Mouse (Mus musculus): ENCODE data around the gene Znrf1. TPM values are rescaled to one million over a fixed set of nuclear protein-coding genes. Genes with fewer than 3 reads are reported as not detected.

The Znrf1 gene
- polyA plus RNA-seq, 1 experiment from 2014 or later, result 51.6 TPM

GRCm38 (mm10) chr8:111501724-111502464, 34.0 kb upstream of the Znrf1 start:
- H3K4me2 ChIP-seq, result no peak overlapping the region
- H3K36me3 ChIP-seq (ENCODE audit: insufficient read depth), result peaks cover 31% of the 10 kb centered on the region; the same call in 1 of the 2 replicates
- DNase-seq (no peak), ATAC-seq (ENCODE audit: insufficient read depth) (no peak)
- H3K4me3 ChIP-seq (ENCODE audit: low read depth, low read length), result no peak overlapping the region
- no peak for TF ChIP-seq CTCF (IDR thresholded peaks at IDR 0.05; ENCODE audit: low read depth)
- no peaks in the 10 kb centered on the region for H3K4me1 ChIP-seq (ENCODE audit: insufficient read depth)
- H3K9me3 ChIP-seq (ENCODE audit: low read depth, low read length), result no peaks in the 10 kb centered on the region
- WGBS, result 41% methylated on average over 11 of the region's 11 CpGs
- no peak overlapping the region for H3K27ac ChIP-seq (ENCODE audit: low read depth)
- no peaks in the 10 kb centered on the region for H3K27me3 ChIP-seq (ENCODE audit: insufficient read depth, low read length)
- no peak overlapping the region for H3K9ac ChIP-seq

DNA sequence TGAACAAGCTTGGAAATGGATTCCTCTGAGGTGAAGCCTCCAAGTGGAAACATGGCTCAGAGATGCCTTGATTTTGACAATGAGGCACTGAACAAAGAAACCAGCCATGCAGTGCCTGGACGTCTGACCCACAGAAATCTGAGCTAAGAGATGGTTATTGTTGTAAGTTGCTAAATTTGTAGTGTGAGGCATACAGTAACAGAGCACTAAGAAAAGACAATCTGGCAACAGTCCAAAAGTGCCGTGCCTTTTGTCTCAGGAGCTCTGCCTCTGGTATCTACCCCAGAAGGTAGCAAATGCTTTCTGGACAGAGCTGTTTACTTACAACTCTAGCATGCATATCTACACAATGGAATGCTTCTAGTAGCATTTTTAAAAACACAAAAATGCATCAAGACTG, 27.3 kb upstream of the Znrf1 start:
- Histone ChIP-seq H3K9me3 (ENCODE audit: low read depth, low read length) (no peaks in the 10 kb centered on the region), H3K9ac (no peak overlapping the region), H3K27ac (ENCODE audit: low read depth) (0 out of 2 replicates have a peak overlapping the region, but pooled peaks have one; percentile 2), H3K36me3 (ENCODE audit: insufficient read depth) (0 out of 2 replicates have a peak, but pooled peaks cover 1% of the 10 kb centered on the region), H3K4me2 (no peak overlapping the region), H3K4me3 (ENCODE audit: low read depth, low read length) (no peak overlapping the region), H3K27me3 (ENCODE audit: insufficient read depth, low read length) (no peaks in the 10 kb centered on the region), H3K4me1 (ENCODE audit: insufficient read depth) (0 out of 2 replicates have a peak, but pooled peaks cover 5% of the 10 kb centered on the region)
- DNase-seq (peak; percentile 71), ATAC-seq (ENCODE audit: insufficient read depth) (no peak)
- TF ChIP-seq CTCF (IDR thresholded peaks at IDR 0.05; ENCODE audit: low read depth), result no peak
- 20% methylated on average over 2 of the region's 2 CpGs for WGBS

- no peak for TF ChIP-seq CTCF (IDR thresholded peaks at IDR 0.05; ENCODE audit: low read depth)
- WGBS, result 61% methylated on average over 11 of the region's 11 CpGs
- 0 out of 2 replicates have a peak, but pooled peaks cover 5% of the 10 kb centered on the region for H3K4me1 ChIP-seq (ENCODE audit: insufficient read depth)
- DNase-seq (no peak), ATAC-seq (ENCODE audit: insufficient read depth) (peak; percentile 31; the same call in 1 of the 2 replicates)
- H3K9me3 ChIP-seq (ENCODE audit: low read depth, low read length), result no peaks in the 10 kb centered on the region
- no peaks in the 10 kb centered on the region for H3K27me3 ChIP-seq (ENCODE audit: insufficient read depth, low read length)
- no peak overlapping the region for H3K4me2 ChIP-seq
- no peak overlapping the region for H3K27ac ChIP-seq (ENCODE audit: low read depth)
- H3K4me3 ChIP-seq (ENCODE audit: low read depth, low read length), result no peak overlapping the region
- no peaks in the 10 kb centered on the region for H3K36me3 ChIP-seq (ENCODE audit: insufficient read depth)
- no peak overlapping the region for H3K9ac ChIP-seq
Observed at GRCm38 (mm10) chr8:111509278-111509677, 26.6 kb upstream of the Znrf1 start.

GRCm38 (mm10) chr8:111510401-111510800, 25.5 kb upstream of the Znrf1 start:
- Histone ChIP-seq H3K4me3 (ENCODE audit: low read depth, low read length) (no peak overlapping the region), H3K27ac (ENCODE audit: low read depth) (no peak overlapping the region), H3K27me3 (ENCODE audit: insufficient read depth, low read length) (no peaks in the 10 kb centered on the region), H3K36me3 (ENCODE audit: insufficient read depth) (no peaks in the 10 kb centered on the region), H3K4me2 (no peak overlapping the region), H3K9ac (no peak overlapping the region), H3K4me1 (ENCODE audit: insufficient read depth) (0 out of 2 replicates have a peak, but pooled peaks cover 5% of the 10 kb centered on the region), H3K9me3 (ENCODE audit: low read depth, low read length) (no peaks in the 10 kb centered on the region)
- no peak for TF ChIP-seq CTCF (IDR thresholded peaks at IDR 0.05; ENCODE audit: low read depth)
- ATAC-seq (ENCODE audit: insufficient read depth), result no peak; the same call in 1 of the 2 replicates
- WGBS, result 44% methylated on average over 4 of the region's 4 CpGs
- no peak for DNase-seq

GRCm38 (mm10) chr8:111512941-111513340, 23.0 kb upstream of the Znrf1 start:
- H3K9me3 ChIP-seq (ENCODE audit: low read depth, low read length), result no peaks in the 10 kb centered on the region
- no peak for ATAC-seq (ENCODE audit: insufficient read depth)
- H3K4me1 ChIP-seq (ENCODE audit: insufficient read depth), result 0 out of 2 replicates have a peak, but pooled peaks cover 5% of the 10 kb centered on the region
- no peak for TF ChIP-seq CTCF (IDR thresholded peaks at IDR 0.05; ENCODE audit: low read depth)
- no peak for DNase-seq
- no peak overlapping the region for H3K9ac ChIP-seq
- H3K27me3 ChIP-seq (ENCODE audit: insufficient read depth, low read length), result no peaks in the 10 kb centered on the region
- H3K36me3 ChIP-seq (ENCODE audit: insufficient read depth), result 0 out of 2 replicates have a peak, but pooled peaks cover 4% of the 10 kb centered on the region
- 74% methylated on average over 7 of the region's 7 CpGs for WGBS
- H3K4me3 ChIP-seq (ENCODE audit: low read depth, low read length), result no peak overlapping the region
- H3K27ac ChIP-seq (ENCODE audit: low read depth), result no peak overlapping the region
- no peak overlapping the region for H3K4me2 ChIP-seq

- no peak overlapping the region for H3K4me2 ChIP-seq
- no peak overlapping the region for H3K9ac ChIP-seq
- 0 out of 2 replicates have a peak, but pooled peaks cover 4% of the 10 kb centered on the region for H3K36me3 ChIP-seq (ENCODE audit: insufficient read depth)
- H3K27me3 ChIP-seq (ENCODE audit: insufficient read depth, low read length), result no peaks in the 10 kb centered on the region
- TF ChIP-seq CTCF (IDR thresholded peaks at IDR 0.05; ENCODE audit: low read depth), result no peak
- H3K4me3 ChIP-seq (ENCODE audit: low read depth, low read length), result no peak overlapping the region
- 0 out of 2 replicates have a peak, but pooled peaks cover 5% of the 10 kb centered on the region for H3K4me1 ChIP-seq (ENCODE audit: insufficient read depth)
- no peaks in the 10 kb centered on the region for H3K9me3 ChIP-seq (ENCODE audit: low read depth, low read length)
- no peak overlapping the region for H3K27ac ChIP-seq (ENCODE audit: low read depth)
- DNase-seq, result no peak
- 79% methylated on average over 8 of the region's 8 CpGs for WGBS
- no peak for ATAC-seq (ENCODE audit: insufficient read depth)
Observed at GRCm38 (mm10) chr8:111513446-111513845, 22.5 kb upstream of the Znrf1 start.

- Histone ChIP-seq H3K4me2 (no peak overlapping the region), H3K36me3 (ENCODE audit: insufficient read depth) (0 out of 2 replicates have a peak, but pooled peaks cover 4% of the 10 kb centered on the region), H3K9ac (no peak overlapping the region), H3K27ac (ENCODE audit: low read depth) (no peak overlapping the region), H3K27me3 (ENCODE audit: insufficient read depth, low read length) (no peaks in the 10 kb centered on the region), H3K9me3 (ENCODE audit: low read depth, low read length) (no peaks in the 10 kb centered on the region), H3K4me1 (ENCODE audit: insufficient read depth) (no peaks in the 10 kb centered on the region), H3K4me3 (ENCODE audit: low read depth, low read length) (no peak overlapping the region)
- WGBS, result 68% methylated on average over 7 of the region's 7 CpGs
- DNase-seq (no peak), ATAC-seq (ENCODE audit: insufficient read depth) (no peak)
- no peak for TF ChIP-seq CTCF (IDR thresholded peaks at IDR 0.05; ENCODE audit: low read depth)
Observed at GRCm38 (mm10) chr8:111516451-111517035, 19.4 kb upstream of the Znrf1 start.

Data from lung, embryonic 14.5 days (tissue).